Mouse (Mus musculus) bone marrow macrophage, adult 2 months (primary cell): Measurements from ENCODE around the gene Rilp. TPM values are rescaled to one million over a fixed set of nuclear protein-coding genes. Genes with fewer than 3 reads are reported as not detected.

ENCODE experiments used
- H3K27ac ChIP-seq: 2 replicates; pipeline ENCODE4 v1.5.1; 2012; ENCODE audit warnings: low read depth, low read length; ENCODE audit not compliant: insufficient read depth
- H3K4me1 ChIP-seq: 2 replicates; pipeline ENCODE4 v1.6.1; 2012; ENCODE audit warnings: low read length; ENCODE audit not compliant: control insufficient read depth, insufficient read depth
- H3K4me3 ChIP-seq: 2 replicates; pipeline ENCODE4 v1.5.1; 2012; ENCODE audit warnings: mild to moderate bottlenecking, low read length, moderate library complexity; ENCODE audit not compliant: insufficient read depth
- CTCF ChIP-seq: IDR thresholded peaks from 2 replicates; pipeline ENCODE4 v1.5.1; 2012; ENCODE audit warnings: low read depth, mild to moderate bottlenecking, low read length, moderate library complexity
- POLR2A ChIP-seq: IDR thresholded peaks from 2 replicates; pipeline ENCODE4 v1.6.1; 2012; ENCODE audit warnings: mild to moderate bottlenecking, low read depth, low read length, borderline replicate concordance
- polyA plus RNA-seq: library from polyadenylated mRNA; stranded (reverse); fragments of >200 nt; gene quantifications from 2 replicates; pipeline ENCODE4 v1.2.4, GENCODE M21; 2012; ENCODE audit not compliant: missing spikeins, insufficient read depth, insufficient read length

The Rilp gene
- polyA plus RNA-seq, 1 experiment, result 12.8 TPM

GRCm38 (mm10) chr11:75486601-75487285 is 23.2 kb upstream of the Rilp start, which contains the start of gene Prpf8:
Prpf8 (plus strand) TSS chr11:75486816.
- TF ChIP-seq CTCF (0 out of 2 replicates have a peak, but pooled peaks have one; percentile 9), POLR2A (0 out of 2 replicates have a peak, but pooled peaks have one; percentile 28)
- Histone ChIP-seq H3K27ac (peak within 1 kb of the TSS; percentile 62), H3K4me3 (peak within 1 kb of the TSS; percentile 92), H3K4me1 (peaks cover 4% of the 10 kb centered on the region)

- no peak for TF ChIP-seq POLR2A
- TF ChIP-seq CTCF, result no peak
- H3K4me1 ChIP-seq, result peaks cover 4% of the 10 kb centered on the region
- H3K27ac ChIP-seq, result peak overlapping the region; percentile 62
- H3K4me3 ChIP-seq, result peak overlapping the region; percentile 92
Measured at GRCm38 (mm10) chr11:75487496-75487895, 22.4 kb upstream of the Rilp start.

GRCm38 (mm10) chr11:75494296-75495049 is 15.4 kb upstream of the Rilp start:
- H3K4me1 ChIP-seq, result no peaks in the 10 kb centered on the region
- no peak overlapping the region for H3K27ac ChIP-seq
- H3K4me3 ChIP-seq, result no peak overlapping the region
- TF ChIP-seq CTCF (no peak), POLR2A (no peak)

- TF ChIP-seq POLR2A, result no peak
- TF ChIP-seq CTCF, result no peak
- Histone ChIP-seq H3K4me3 (no peak overlapping the region), H3K27ac (no peak overlapping the region), H3K4me1 (no peaks in the 10 kb centered on the region)
Measured at GRCm38 (mm10) chr11:75498126-75498525, 11.8 kb upstream of the Rilp start.

- Histone ChIP-seq H3K27ac (no peak overlapping the region), H3K4me1 (peaks cover 15% of the 10 kb centered on the region), H3K4me3 (no peak overlapping the region)
- no peak for TF ChIP-seq POLR2A
- no peak for TF ChIP-seq CTCF
Measured at GRCm38 (mm10) chr11:75508162-75508561, 1.7 kb upstream of the Rilp start.

- Histone ChIP-seq H3K4me3 (no peak overlapping the region), H3K4me1 (peaks cover 15% of the 10 kb centered on the region), H3K27ac (0 out of 2 replicates have a peak overlapping the region, but pooled peaks have one; percentile 0)
- TF ChIP-seq POLR2A (no peak), CTCF (no peak)
Measured at GRCm38 (mm10) chr11:75508904-75509303, 990 bp upstream of the Rilp start.

- TF ChIP-seq POLR2A (no peak), CTCF (peak; percentile 77)
- Histone ChIP-seq H3K4me3 (peak overlapping the region; percentile 69), H3K27ac (peak overlapping the region; percentile 69), H3K4me1 (peaks cover 15% of the 10 kb centered on the region)
Measured at GRCm38 (mm10) chr11:75510627-75510993, 716 bp downstream of the Rilp start.

- Histone ChIP-seq H3K4me3 (no peak overlapping the region), H3K4me1 (peaks cover 15% of the 10 kb centered on the region), H3K27ac (no peak overlapping the region)
- TF ChIP-seq CTCF (no peak), POLR2A (no peak)
Measured at GRCm38 (mm10) chr11:75511213-75511612, 1.3 kb downstream of the Rilp start.

- Histone ChIP-seq H3K4me3 (no peak overlapping the region), H3K4me1 (peaks cover 15% of the 10 kb centered on the region), H3K27ac (no peak overlapping the region)
- TF ChIP-seq CTCF, result no peak
- TF ChIP-seq POLR2A, result no peak
Measured at GRCm38 (mm10) chr11:75512301-75513018, 2.6 kb downstream of the Rilp start.
